Mouse (Mus musculus) megakaryocyte progenitor cell, adult 5-6 weeks (primary cell): ENCODE results near the gene Phc2. TPM values are rescaled to one million over a fixed set of nuclear protein-coding genes. Genes with fewer than 3 reads are reported as not detected.

Experiments
- total RNA-seq, 2 experiments: library from RNA; stranded (forward) in 1 of 2; stranded (reverse) in 1 of 2; fragments of 157-497, 149-512 nt in 1 of 2; fragments of 200-1000 nt in 1 of 2; gene quantifications; 2 replicates each; pipeline versions ENCODE4 v1.2.3 to v1.2.4; 2015 to 2017

Phc2 gene
- total RNA-seq, 2 experiments from 2014 or later: 21.2 to 28.0 TPM

Other genes starting within 250 kb of the Phc2 start
- 1.8 and 2.2 TPM in 2 replicates for gene Zscan20, start 44.6 kb upstream of the Phc2 start, total RNA-seq (2015)
- 3.2 and 4.9 TPM in 2 replicates for gene Zscan20, start 44.6 kb upstream of the Phc2 start, total RNA-seq (2017)
- gene Tlr12, start 36.1 kb upstream of the Phc2 start, total RNA-seq (2015): 0.15 and 0.49 TPM in 2 replicates
- gene Tlr12, start 36.1 kb upstream of the Phc2 start, total RNA-seq (2017): 0.27 and 1.2 TPM in 2 replicates
- gene A3galt2, start 100.7 kb downstream of the Phc2 start, total RNA-seq (2015): not detected in 2 replicates
- not detected in 2 replicates for gene A3galt2, start 100.7 kb downstream of the Phc2 start, total RNA-seq (2017)
- 20.5 and 22.2 TPM in 2 replicates for gene Zfp362, start 151.3 kb downstream of the Phc2 start, total RNA-seq (2015)
- gene Zfp362, start 151.3 kb downstream of the Phc2 start, total RNA-seq (2017): 4.7 and 5.7 TPM in 2 replicates
- 0.62 and 0.66 TPM in 2 replicates for gene Trim62, start 228.9 kb downstream of the Phc2 start, total RNA-seq (2015)
- 0.33 and 0.41 TPM in 2 replicates for gene Trim62, start 228.9 kb downstream of the Phc2 start, total RNA-seq (2017)